Mouse (Mus musculus) hindbrain, embryonic 16.5 days (tissue): ENCODE measurements at regions not wholly inside any gene's neighbourhood (a gene's known extent, or its start where the extent isn't known, plus 50 kb on each side); places are given as distances from the start of the nearest gene placed in this dataset.

Experiments used
- ATAC-seq: fragments of 200-750 bp; cut with Nextera tagmentation; 2 replicates; pipeline ENCODE4 v1.8.0; 2017; ENCODE audit warnings: moderate TSS enrichment, moderate library complexity
- H3K27ac ChIP-seq: fragments of 300-500 bp; sonication (generic); 2 replicates; pipeline ENCODE4 v1.5.1; 2014; ENCODE audit warnings: low read depth, mild to moderate bottlenecking, control low read depth, low read length, moderate library complexity
- H3K27me3 ChIP-seq: fragments of 300-500 bp; sonication (generic); replicated peaks from 2 replicates; pipeline ENCODE4 v1.6.1; 2014; ENCODE audit warnings: low read length; ENCODE audit not compliant: control insufficient read depth, insufficient read depth
- H3K36me3 ChIP-seq: fragments of 300-500 bp; sonication (generic); 2 replicates; pipeline ENCODE4 v1.6.1; 2014; ENCODE audit warnings: mild to moderate bottlenecking, low read length, moderate library complexity, mixed read lengths; ENCODE audit not compliant: control insufficient read depth, insufficient read depth
- H3K4me1 ChIP-seq: fragments of 300-500 bp; sonication (generic); 2 replicates; pipeline ENCODE4 v1.6.1; 2014; ENCODE audit warnings: low read depth, low read length; ENCODE audit not compliant: control insufficient read depth, insufficient read depth
- H3K4me2 ChIP-seq: fragments of 300-500 bp; sonication (generic); 2 replicates; pipeline ENCODE4 v1.6.1; 2014; ENCODE audit warnings: mild to moderate bottlenecking, low read length, control low read depth, moderate library complexity
- H3K4me3 ChIP-seq: fragments of 300-500 bp; sonication (generic); 2 replicates; pipeline ENCODE4 v1.5.1; 2014; ENCODE audit warnings: mild to moderate bottlenecking, low read length, control low read depth, moderate library complexity
- H3K9ac ChIP-seq: fragments of 300-500 bp; sonication (generic); 2 replicates; pipeline ENCODE4 v1.6.1; 2014; ENCODE audit warnings: low read depth, mild to moderate bottlenecking, control low read depth, low read length, moderate library complexity
- H3K9me3 ChIP-seq: fragments of 300-500 bp; sonication (generic); 2 replicates; pipeline ENCODE4 v1.6.1; 2014; ENCODE audit warnings: mild to moderate bottlenecking, low read length, moderate library complexity; ENCODE audit not compliant: control insufficient read depth
- WGBS: fragments of 180-500 bp; shearing (Covaris S2); extraction: QIAGEN DNeasy Blood & Tissue Kit; methylation state at CpG from one replicate; pipeline ENCODE4 v1.1.7; 2014; 5-methylcytosine and 5-hydroxymethylcytosine counted together

DNA sequence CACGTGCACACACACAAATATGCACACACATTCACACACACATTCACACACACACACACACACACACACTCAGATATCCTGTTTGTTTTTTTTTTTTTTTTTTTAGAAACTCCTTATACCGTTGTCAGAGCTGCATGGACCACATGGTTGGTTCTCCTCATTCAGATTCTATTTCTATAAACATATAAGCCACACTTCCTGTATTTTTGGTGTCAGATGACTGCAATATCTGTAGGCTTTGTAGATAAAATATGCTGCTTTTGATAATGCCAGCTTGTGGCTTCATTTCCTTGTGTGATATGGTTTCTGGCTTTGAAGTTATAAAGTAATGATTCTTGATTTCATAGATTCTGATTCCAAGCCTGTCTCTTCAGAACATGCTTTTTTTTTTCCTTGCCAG lies 231.7 kb downstream of the Ahr start:
- no peak for ATAC-seq
- Histone ChIP-seq H3K4me2 (no peak overlapping the region), H3K9me3 (no peaks in the 10 kb centered on the region), H3K27ac (no peak overlapping the region), H3K9ac (no peak overlapping the region), H3K36me3 (no peaks in the 10 kb centered on the region), H3K4me1 (no peaks in the 10 kb centered on the region), H3K4me3 (no peak overlapping the region), H3K27me3 (no peaks in the 10 kb centered on the region)
- WGBS = 91% methylated on average over 2 of the region's 2 CpGs

DNA sequence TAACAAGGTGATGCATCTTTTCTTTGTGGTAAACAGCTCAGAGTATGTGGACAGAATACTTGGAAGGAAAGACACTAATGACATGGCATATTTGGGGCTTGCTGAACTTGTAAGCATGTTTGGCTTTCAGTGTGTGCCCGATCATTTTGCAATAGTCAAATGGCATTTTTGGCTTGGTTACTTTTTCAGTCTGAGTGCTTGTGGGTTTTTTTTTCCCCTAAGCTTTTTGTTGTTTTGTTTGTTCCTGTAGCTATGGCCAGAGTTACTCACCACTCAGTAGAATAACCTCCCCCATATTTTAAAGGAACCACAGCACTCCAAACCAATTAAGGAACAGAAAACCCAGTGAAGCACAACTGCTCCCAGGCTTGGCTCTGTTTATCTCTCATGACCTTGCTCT lies 240.2 kb downstream of the Ahr start:
- no peaks in the 10 kb centered on the region for H3K27me3 ChIP-seq
- H3K4me1 ChIP-seq = no peaks in the 10 kb centered on the region
- no peaks in the 10 kb centered on the region for H3K9me3 ChIP-seq
- WGBS = 74% methylated on average over 1 of the region's 1 CpGs
- no peak overlapping the region for H3K4me2 ChIP-seq
- H3K4me3 ChIP-seq = no peak overlapping the region
- no peaks in the 10 kb centered on the region for H3K36me3 ChIP-seq
- ATAC-seq = no peak
- H3K9ac ChIP-seq = no peak overlapping the region
- no peak overlapping the region for H3K27ac ChIP-seq

DNA sequence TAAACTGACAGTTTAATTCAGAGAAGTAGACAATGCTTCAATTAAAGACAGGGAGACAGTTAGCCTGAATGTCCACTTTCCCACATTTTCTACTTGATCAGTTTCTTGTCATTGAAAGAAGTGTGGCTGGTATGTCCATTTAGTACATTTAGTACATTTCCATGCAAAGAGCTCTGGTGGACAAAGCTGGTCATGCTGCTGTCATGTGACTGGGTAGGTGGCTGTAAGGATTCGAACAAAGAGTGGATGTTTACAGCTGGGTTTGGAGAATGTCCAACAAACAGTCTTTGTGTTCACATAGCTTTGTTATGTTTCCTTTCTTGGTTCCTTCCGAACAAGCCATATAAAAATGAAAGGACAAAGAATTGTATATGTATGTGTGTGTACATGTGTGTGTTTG lies 241.3 kb downstream of the Ahr start:
- Histone ChIP-seq H3K4me1 (no peaks in the 10 kb centered on the region), H3K27ac (no peak overlapping the region), H3K9ac (no peak overlapping the region), H3K9me3 (no peaks in the 10 kb centered on the region), H3K27me3 (no peaks in the 10 kb centered on the region), H3K36me3 (no peaks in the 10 kb centered on the region), H3K4me2 (no peak overlapping the region), H3K4me3 (no peak overlapping the region)
- WGBS = 74% methylated on average over 2 of the region's 2 CpGs
- no peak for ATAC-seq

DNA sequence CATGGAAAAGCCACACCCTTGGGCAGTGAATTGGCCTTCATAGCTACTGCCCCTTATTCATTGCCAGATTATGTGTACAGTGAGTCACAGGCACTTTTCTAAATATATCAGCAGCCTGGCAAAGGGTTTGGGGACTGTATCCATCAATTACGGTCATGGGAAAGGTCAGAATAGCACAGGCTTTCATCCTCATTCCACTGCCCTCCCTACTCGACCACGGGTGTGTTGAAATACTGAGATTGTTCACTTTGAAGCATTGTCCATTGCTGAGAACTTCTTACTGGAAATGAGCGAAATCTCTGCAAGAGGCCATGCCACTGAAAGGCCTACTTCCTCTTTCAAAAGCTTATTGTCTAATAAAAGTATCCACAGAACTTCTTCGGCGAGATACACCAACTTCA lies 242.9 kb downstream of the Ahr start:
- ATAC-seq = no peak
- 87% methylated on average over 6 of the region's 6 CpGs for whole genome bisulfite sequencing
- H3K9ac ChIP-seq = no peak overlapping the region
- no peaks in the 10 kb centered on the region for H3K9me3 ChIP-seq
- no peaks in the 10 kb centered on the region for H3K27me3 ChIP-seq
- H3K4me1 ChIP-seq = no peaks in the 10 kb centered on the region
- no peak overlapping the region for H3K4me2 ChIP-seq
- H3K27ac ChIP-seq = no peak overlapping the region
- H3K4me3 ChIP-seq = no peak overlapping the region
- H3K36me3 ChIP-seq = no peaks in the 10 kb centered on the region

DNA sequence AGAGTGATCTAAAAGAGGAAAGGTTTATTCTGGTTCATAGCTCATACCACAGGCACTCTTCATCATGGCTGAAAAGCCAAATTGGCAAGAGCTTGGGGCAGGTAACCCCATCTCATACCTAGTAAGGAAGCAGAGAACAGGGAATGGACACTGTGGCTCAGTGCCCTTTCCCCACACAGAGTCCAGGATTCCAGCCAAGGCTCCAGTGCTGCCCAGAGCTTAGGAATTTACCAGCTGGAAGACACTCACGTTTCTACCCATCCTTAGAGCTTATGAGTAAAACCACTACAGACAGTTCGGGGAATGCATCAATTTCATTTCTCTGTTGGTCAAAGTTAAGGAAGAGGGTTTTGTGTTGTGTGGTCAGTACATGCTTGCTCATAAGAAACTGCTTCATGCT lies 241.0 kb downstream of the Snx13 start:
- Histone ChIP-seq H3K27ac (no peak overlapping the region), H3K4me1 (no peaks in the 10 kb centered on the region), H3K36me3 (no peaks in the 10 kb centered on the region), H3K4me2 (no peak overlapping the region), H3K9ac (no peak overlapping the region), H3K4me3 (no peak overlapping the region), H3K27me3 (no peaks in the 10 kb centered on the region), H3K9me3 (no peaks in the 10 kb centered on the region)
- ATAC-seq = no peak
- 82% methylated on average over 2 of the region's 2 CpGs for WGBS

DNA sequence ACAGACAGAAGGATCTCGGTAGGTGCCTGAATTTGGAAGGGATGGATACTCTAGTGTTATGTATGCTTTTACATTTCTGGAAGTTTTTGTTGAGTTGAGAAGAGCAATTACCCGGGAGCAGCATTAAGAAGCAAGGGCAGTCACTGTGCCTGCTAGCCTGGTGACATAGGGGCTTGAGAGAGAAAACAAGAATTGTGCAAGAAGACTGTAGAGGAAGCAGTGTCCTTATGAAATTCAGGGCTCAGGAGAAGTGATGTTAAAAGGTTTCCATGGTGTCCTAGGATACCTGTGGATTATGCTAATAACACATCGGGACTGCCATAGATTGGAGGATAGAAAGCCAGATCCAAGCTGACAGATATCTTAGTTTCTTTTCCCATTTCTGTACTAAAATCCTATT lies 240.6 kb downstream of the Snx13 start:
- H3K4me3 ChIP-seq = no peak overlapping the region
- ATAC-seq = no peak
- H3K4me2 ChIP-seq = no peak overlapping the region
- H3K36me3 ChIP-seq = no peaks in the 10 kb centered on the region
- no peaks in the 10 kb centered on the region for H3K4me1 ChIP-seq
- H3K9me3 ChIP-seq = no peaks in the 10 kb centered on the region
- H3K27ac ChIP-seq = no peak overlapping the region
- no peaks in the 10 kb centered on the region for H3K27me3 ChIP-seq
- no peak overlapping the region for H3K9ac ChIP-seq
- WGBS = 86% methylated on average over 3 of the region's 3 CpGs

DNA sequence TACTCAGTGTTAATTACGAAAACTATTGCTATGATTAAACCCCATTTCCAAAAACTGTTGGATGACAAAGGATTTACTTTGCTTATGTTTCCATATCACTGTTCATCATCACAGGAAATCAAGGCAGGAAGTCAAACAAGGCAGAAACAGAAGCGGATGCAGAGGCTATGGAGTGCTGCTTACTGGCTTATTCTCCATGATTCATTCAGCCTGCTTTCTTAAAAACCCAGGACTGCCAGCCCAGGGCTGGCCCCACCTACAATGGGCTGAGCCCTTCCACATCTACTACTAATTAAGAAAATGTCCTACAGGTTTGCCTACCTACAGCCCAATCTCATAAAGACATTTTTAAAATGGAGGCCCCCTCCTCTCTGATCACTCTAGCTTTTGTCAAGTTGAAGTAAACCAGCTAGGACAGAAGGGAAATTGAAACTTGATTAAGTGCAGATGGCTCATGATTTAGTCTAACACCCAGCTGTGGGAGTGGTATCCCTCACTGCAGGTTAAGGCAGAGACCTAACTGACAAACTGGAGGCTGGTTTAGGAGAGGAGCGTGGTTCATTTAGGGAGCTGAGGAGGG lies 240.1 kb downstream of the Snx13 start:
- Histone ChIP-seq H3K4me3 (no peak overlapping the region), H3K9ac (no peak overlapping the region), H3K27ac (no peak overlapping the region), H3K9me3 (no peaks in the 10 kb centered on the region), H3K27me3 (no peaks in the 10 kb centered on the region), H3K4me2 (no peak overlapping the region), H3K36me3 (no peaks in the 10 kb centered on the region), H3K4me1 (no peaks in the 10 kb centered on the region)
- 93% methylated on average over 3 of the region's 3 CpGs for WGBS
- no peak for ATAC-seq

DNA sequence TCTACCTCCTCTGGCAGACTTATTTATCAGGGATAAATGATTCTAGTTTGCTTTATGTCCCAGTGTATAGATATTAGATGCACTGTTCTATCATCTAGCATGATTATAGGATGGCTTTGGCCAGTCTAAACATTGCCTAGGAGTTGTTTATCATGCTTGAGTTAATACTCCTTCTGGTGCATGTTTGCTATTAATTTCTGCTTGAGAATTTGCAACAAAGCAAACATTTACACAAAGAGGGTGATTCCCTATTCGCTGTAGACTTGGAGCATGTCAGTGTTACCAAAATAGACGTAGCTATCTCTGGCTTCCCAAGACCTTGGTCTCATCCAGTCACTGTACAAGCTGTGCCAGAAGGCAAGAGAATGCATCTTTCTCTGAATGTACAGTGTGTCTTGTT lies 237.4 kb downstream of the Snx13 start:
- 56% methylated on average over 2 of the region's 2 CpGs for WGBS
- no peak for ATAC-seq

DNA sequence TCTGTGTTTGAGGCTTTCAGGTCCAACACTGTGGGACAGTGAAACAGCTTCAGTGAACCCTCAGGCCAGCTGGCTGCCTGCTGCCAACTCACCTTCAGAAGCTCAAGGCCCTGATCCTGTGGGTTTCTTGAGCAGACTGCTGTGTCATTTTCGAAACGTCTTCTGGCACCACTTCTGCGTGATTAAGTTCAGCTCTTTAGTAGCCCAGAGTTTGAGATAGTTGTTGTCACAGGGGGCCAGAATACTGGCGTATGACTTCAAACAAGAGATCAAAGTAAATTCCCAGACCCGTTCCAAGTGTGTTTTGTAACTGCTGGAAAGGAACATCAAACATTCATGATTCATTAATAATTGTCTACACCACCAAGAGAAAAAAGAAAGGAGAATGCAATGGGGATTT lies 236.9 kb downstream of the Snx13 start:
- H3K4me2 ChIP-seq = no peak overlapping the region
- H3K4me1 ChIP-seq = no peaks in the 10 kb centered on the region
- WGBS = 63% methylated on average over 5 of the region's 5 CpGs
- no peak for ATAC-seq
- H3K27me3 ChIP-seq = no peaks in the 10 kb centered on the region
- H3K36me3 ChIP-seq = no peaks in the 10 kb centered on the region
- no peak overlapping the region for H3K27ac ChIP-seq
- no peaks in the 10 kb centered on the region for H3K9me3 ChIP-seq
- no peak overlapping the region for H3K9ac ChIP-seq
- no peak overlapping the region for H3K4me3 ChIP-seq

More for the DNA sequence above, 237.4 kb downstream of the Snx13 start:
- Histone ChIP-seq H3K4me3 (no peak overlapping the region), H3K9me3 (no peaks in the 10 kb centered on the region), H3K27ac (no peak overlapping the region), H3K4me1 (no peaks in the 10 kb centered on the region), H3K9ac (no peak overlapping the region), H3K27me3 (no peaks in the 10 kb centered on the region), H3K4me2 (no peak overlapping the region), H3K36me3 (no peaks in the 10 kb centered on the region)

DNA sequence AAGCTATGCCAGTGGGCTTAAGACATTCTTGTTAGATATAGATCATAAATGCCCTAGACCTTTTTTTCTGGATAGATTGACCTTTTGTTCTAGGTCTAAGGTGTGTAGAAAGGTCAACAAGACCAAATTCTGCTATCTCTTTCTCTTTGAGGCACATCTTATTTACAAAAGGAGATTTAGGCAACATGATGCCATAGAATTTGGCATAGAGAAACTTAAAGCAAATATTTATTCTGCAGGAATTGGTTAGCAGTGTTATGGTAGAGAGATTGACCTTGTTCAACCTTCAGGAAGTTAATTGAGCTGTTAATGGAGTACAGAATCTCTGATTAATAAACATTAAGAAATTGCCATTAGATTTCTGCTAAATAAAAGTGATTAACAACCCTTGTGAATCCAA lies 236.4 kb downstream of the Snx13 start:
- Histone ChIP-seq H3K9ac (no peak overlapping the region), H3K36me3 (no peaks in the 10 kb centered on the region), H3K4me3 (no peak overlapping the region), H3K27me3 (no peaks in the 10 kb centered on the region), H3K4me2 (no peak overlapping the region), H3K4me1 (no peaks in the 10 kb centered on the region), H3K9me3 (no peaks in the 10 kb centered on the region), H3K27ac (no peak overlapping the region)
- no peak for ATAC-seq
